Mouse (Mus musculus) forebrain, embryonic 16.5 days (tissue): ENCODE data around the gene Ttll11. TPM values are rescaled to one million over a fixed set of nuclear protein-coding genes. Genes with fewer than 3 reads are reported as not detected.

ENCODE experiments used
- ATAC-seq: fragments of 200-750 bp; cut with Nextera tagmentation; 2 replicates; pipeline ENCODE4 v1.8.0; 2017; ENCODE audit warnings: mild to moderate bottlenecking, moderate library complexity
- H3K27ac ChIP-seq: fragments of 300-500 bp; sonication (generic); 2 replicates; pipeline ENCODE4 v1.5.1; 2014; ENCODE audit warnings: low read length, control low read depth
- H3K27me3 ChIP-seq: fragments of 300-500 bp; sonication (generic); replicated peaks from 2 replicates; pipeline ENCODE4 v1.6.1; 2014; ENCODE audit warnings: low read length; ENCODE audit not compliant: control insufficient read depth, insufficient read depth
- H3K36me3 ChIP-seq: fragments of 300-500 bp; sonication (generic); 2 replicates; pipeline ENCODE4 v1.6.1; 2014; ENCODE audit not compliant: control insufficient read depth, insufficient read depth
- H3K4me1 ChIP-seq: fragments of 300-500 bp; sonication (generic); replicated peaks from 2 replicates; pipeline ENCODE4 v1.6.1; 2014; ENCODE audit warnings: low read length; ENCODE audit not compliant: control insufficient read depth, insufficient read depth
- H3K4me2 ChIP-seq: fragments of 300-500 bp; sonication (generic); 2 replicates; pipeline ENCODE4 v1.6.1; 2014; ENCODE audit warnings: mild to moderate bottlenecking, low read length, control low read depth
- H3K4me3 ChIP-seq: fragments of 300-500 bp; sonication (generic); replicated peaks from 2 replicates; pipeline ENCODE4 v1.5.1; 2014; ENCODE audit warnings: mild to moderate bottlenecking, low read length, control low read depth
- H3K9ac ChIP-seq: fragments of 300-500 bp; sonication (generic); replicated peaks from 2 replicates; pipeline ENCODE4 v1.6.1; 2014; ENCODE audit warnings: low read depth, low read length, control low read depth
- H3K9me3 ChIP-seq: fragments of 300-500 bp; sonication (generic); 2 replicates; pipeline ENCODE4 v1.6.1; 2016; ENCODE audit warnings: low read length; ENCODE audit not compliant: control insufficient read depth
- WGBS: fragments of 180-500 bp; shearing (Covaris S2); extraction: QIAGEN DNeasy Blood & Tissue Kit; methylation state at CpG from one replicate; pipeline ENCODE4 v1.1.7; 2014; 5-methylcytosine and 5-hydroxymethylcytosine counted together
- polyA plus RNA-seq: library from polyadenylated mRNA; unstranded; fragments of >200 nt; fragmentation: Nextera tagmentation; extraction: Ambion mirVana; gene quantifications from 2 replicates; pipeline ENCODE4 v1.2.1, GENCODE M21; 2015

The Ttll11 gene
- polyA plus RNA-seq, 1 experiment from 2014 or later: 2.5 TPM

GRCm38 (mm10) chr2:35843896-35844690, 135.6 kb downstream of the Ttll11 start:
- peaks cover 19% of the 10 kb centered on the region for H3K4me1 ChIP-seq
- WGBS: 39% methylated on average over 13 of the region's 13 CpGs
- no peak overlapping the region for H3K4me2 ChIP-seq
- no peaks in the 10 kb centered on the region for H3K36me3 ChIP-seq
- no peaks in the 10 kb centered on the region for H3K9me3 ChIP-seq
- no peak overlapping the region for H3K27ac ChIP-seq
- ATAC-seq: no peak
- H3K9ac ChIP-seq: no peak overlapping the region
- no peak overlapping the region for H3K4me3 ChIP-seq
- H3K27me3 ChIP-seq: no peaks in the 10 kb centered on the region

GRCm38 (mm10) chr2:35842780-35843474, 136.8 kb downstream of the Ttll11 start:
- Histone ChIP-seq H3K4me2 (no peak overlapping the region), H3K27ac (no peak overlapping the region), H3K36me3 (no peaks in the 10 kb centered on the region), H3K9ac (no peak overlapping the region), H3K4me1 (peaks cover 20% of the 10 kb centered on the region), H3K27me3 (no peaks in the 10 kb centered on the region), H3K4me3 (no peak overlapping the region), H3K9me3 (no peaks in the 10 kb centered on the region)
- peak; percentile 74 for ATAC-seq
- 45% methylated on average over 16 of the region's 16 CpGs for WGBS

- Histone ChIP-seq H3K4me3 (no peak overlapping the region), H3K9ac (no peak overlapping the region), H3K36me3 (no peaks in the 10 kb centered on the region), H3K4me1 (peaks cover 20% of the 10 kb centered on the region), H3K4me2 (no peak overlapping the region), H3K27me3 (no peaks in the 10 kb centered on the region), H3K27ac (no peak overlapping the region), H3K9me3 (peaks cover 1% of the 10 kb centered on the region)
- no peak for ATAC-seq
- WGBS: 66% methylated on average over 4 of the region's 4 CpGs
Measured at GRCm38 (mm10) chr2:35841841-35842420, 137.8 kb downstream of the Ttll11 start.

GRCm38 (mm10) chr2:35840956-35841816, 138.5 kb downstream of the Ttll11 start:
- Histone ChIP-seq H3K4me2 (no peak overlapping the region), H3K4me1 (peaks cover 20% of the 10 kb centered on the region), H3K36me3 (no peaks in the 10 kb centered on the region), H3K9me3 (peaks cover 3% of the 10 kb centered on the region), H3K27me3 (no peaks in the 10 kb centered on the region), H3K4me3 (no peak overlapping the region), H3K9ac (no peak overlapping the region), H3K27ac (no peak overlapping the region)
- ATAC-seq: no peak
- 21% methylated on average over 14 of the region's 14 CpGs for WGBS

- Histone ChIP-seq H3K4me1 (peaks cover 13% of the 10 kb centered on the region), H3K9ac (no peak overlapping the region), H3K9me3 (peaks cover 3% of the 10 kb centered on the region), H3K4me2 (no peak overlapping the region), H3K36me3 (no peaks in the 10 kb centered on the region), H3K27me3 (no peaks in the 10 kb centered on the region), H3K4me3 (no peak overlapping the region), H3K27ac (no peak overlapping the region; the same call in 1 of the 2 replicates)
- 62% methylated on average over 11 of the region's 11 CpGs for WGBS
- ATAC-seq: no peak
Measured at GRCm38 (mm10) chr2:35838751-35839479, 140.8 kb downstream of the Ttll11 start.

GRCm38 (mm10) chr2:35834198-35834913, 145.4 kb downstream of the Ttll11 start:
- Histone ChIP-seq H3K9ac (no peak overlapping the region), H3K27me3 (no peaks in the 10 kb centered on the region), H3K4me2 (no peak overlapping the region), H3K9me3 (peaks cover 3% of the 10 kb centered on the region), H3K4me3 (no peak overlapping the region), H3K27ac (peak overlapping the region; percentile 71), H3K4me1 (peaks cover 6% of the 10 kb centered on the region; the same call in 1 of the 2 replicates), H3K36me3 (no peaks in the 10 kb centered on the region)
- peak; percentile 87 for ATAC-seq
- WGBS: 61% methylated on average over 10 of the region's 10 CpGs

- Histone ChIP-seq H3K4me1 (0 out of 2 replicates have a peak, but pooled peaks cover 2% of the 10 kb centered on the region), H3K36me3 (no peaks in the 10 kb centered on the region), H3K27me3 (no peaks in the 10 kb centered on the region), H3K27ac (no peak overlapping the region), H3K9ac (no peak overlapping the region), H3K4me2 (no peak overlapping the region), H3K9me3 (peaks cover 3% of the 10 kb centered on the region), H3K4me3 (no peak overlapping the region)
- 0 out of 2 replicates have a peak, but pooled peaks have one; percentile 29 for ATAC-seq
- 72% methylated on average over 6 of the region's 6 CpGs for WGBS
Measured at GRCm38 (mm10) chr2:35833546-35833945, 146.2 kb downstream of the Ttll11 start.
